Mouse (Mus musculus) cerebellum, adult 18-20 months (tissue): Measurements from ENCODE around the gene Phf3.
"Not testable (repeated sequence)": the region's sequence is repeated elsewhere in the genome, so short reads cannot be mapped to it uniquely, and the experiment has no call there.

Experiments
- DNase-seq, 2 experiments: peaks; one replicate each; pipeline ENCODE4 v3.0.0; 2021

Gene Phf3

GRCm38 (mm10) chr1:30815609-30816008, 58.1 kb downstream of the Phf3 start:
- DNase-seq, result no peak

DNA sequence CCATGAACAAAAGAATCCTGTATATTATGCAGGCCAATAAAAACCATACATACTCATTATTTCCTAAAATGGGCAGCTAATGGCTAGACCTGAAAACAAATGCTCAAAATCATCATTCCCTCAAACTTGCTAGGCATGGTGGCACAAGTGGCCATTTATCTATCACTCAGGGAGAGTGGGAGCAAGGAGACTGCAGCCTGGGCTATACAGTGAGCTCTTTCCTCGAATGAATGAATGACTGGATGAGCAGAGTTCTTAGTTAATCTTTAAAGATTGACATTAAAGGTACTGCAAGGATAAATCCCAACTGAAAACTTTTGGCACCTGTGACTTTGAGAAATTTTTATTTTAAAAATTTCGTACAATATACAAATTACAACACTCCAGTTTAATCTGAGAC, 58.7 kb downstream of the Phf3 start:
- DNase-seq, result no peak

DNA sequence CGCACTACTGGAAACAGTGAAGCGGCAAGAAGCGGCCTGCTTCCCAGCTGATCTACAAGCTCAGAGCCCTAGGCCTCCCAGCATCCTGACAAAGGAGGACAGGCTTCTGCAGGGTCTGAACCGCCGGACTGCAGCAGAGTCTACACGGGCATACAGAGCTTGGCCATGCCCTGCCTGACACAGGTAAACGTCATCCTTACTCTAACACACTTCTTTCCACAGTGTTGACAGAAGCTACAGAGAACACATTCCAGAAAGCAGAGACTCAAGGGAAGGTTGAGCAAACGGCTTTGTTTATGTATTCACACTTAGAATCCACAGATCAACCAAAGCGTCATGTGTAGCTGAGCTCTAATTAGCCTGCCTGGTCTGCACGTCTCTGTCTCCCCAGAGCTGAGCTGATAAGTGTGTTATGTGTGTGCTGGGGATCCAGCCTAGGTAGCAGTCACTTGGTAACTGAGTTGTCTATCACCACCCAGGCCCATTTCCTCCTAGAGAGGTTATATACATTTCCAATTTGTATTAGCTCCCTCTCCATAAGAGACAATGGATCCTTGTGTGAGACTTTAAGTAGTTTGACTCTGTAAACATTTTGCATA, 65.5 kb downstream of the Phf3 start:
- DNase-seq, result no peak

GRCm38 (mm10) chr1:30805688-30806285, 67.9 kb downstream of the Phf3 start:
- no peak for DNase-seq

DNA sequence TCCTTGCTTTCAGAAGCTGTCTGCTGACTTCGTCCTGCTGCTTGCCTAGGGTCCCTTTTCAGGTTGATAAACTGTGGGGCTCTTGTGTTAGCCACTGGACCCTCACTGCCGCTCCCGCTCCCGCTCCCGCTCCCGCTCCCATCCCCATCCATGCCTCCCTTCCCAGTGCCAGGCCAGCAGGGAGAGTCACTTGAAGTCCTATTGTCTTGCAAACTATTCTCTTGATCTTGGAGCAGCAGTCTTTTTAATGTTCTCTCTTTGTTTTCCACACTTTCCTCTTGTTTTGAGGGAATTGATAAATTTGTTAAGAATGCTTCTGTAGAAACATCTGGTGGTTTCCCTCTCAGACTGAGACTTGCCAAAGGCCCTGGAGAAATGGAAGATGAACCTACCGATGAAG, 68.8 kb downstream of the Phf3 start:
- no peak for DNase-seq

- no peak for DNase-seq
Observed at GRCm38 (mm10) chr1:30801911-30802310, 71.8 kb downstream of the Phf3 start.

- DNase-seq, result no peak
Observed at GRCm38 (mm10) chr1:30799277-30799834, 74.4 kb downstream of the Phf3 start.

- no peak for DNase-seq
Observed at GRCm38 (mm10) chr1:30794606-30795005, 79.1 kb downstream of the Phf3 start.

GRCm38 (mm10) chr1:30793357-30793883, 80.3 kb downstream of the Phf3 start:
- no peak for DNase-seq

GRCm38 (mm10) chr1:30792935-30793334, 80.8 kb downstream of the Phf3 start:
- no peak for DNase-seq

DNA sequence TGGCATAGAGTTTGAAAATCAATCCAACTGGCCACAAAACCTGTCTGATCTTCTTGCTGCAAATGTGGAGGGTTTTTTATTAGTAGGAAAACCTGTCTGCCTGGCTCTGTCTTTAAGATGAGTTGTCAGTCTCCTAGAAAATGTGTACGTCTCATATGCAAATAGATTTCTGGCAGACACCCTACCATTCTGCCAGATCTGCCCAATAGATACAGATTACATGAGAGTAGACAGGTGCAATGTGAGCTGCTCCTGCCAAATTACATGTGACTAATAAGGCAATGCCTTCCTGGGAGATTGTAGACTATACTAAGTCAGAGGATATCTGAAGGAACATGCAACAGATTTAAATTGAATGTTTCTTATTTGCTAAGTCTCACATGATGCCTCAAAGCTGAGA, 83.5 kb downstream of the Phf3 start:
- DNase-seq, result no peak

GRCm38 (mm10) chr1:30789689-30790088, 84.0 kb downstream of the Phf3 start:
- DNase-seq, result no peak

GRCm38 (mm10) chr1:30789001-30789400, 84.7 kb downstream of the Phf3 start:
- no peak for DNase-seq

- DNase-seq, result no peak
Observed at GRCm38 (mm10) chr1:30786583-30786982, 87.1 kb downstream of the Phf3 start.

- no peak for DNase-seq
Observed at GRCm38 (mm10) chr1:30783741-30784140, 90.0 kb downstream of the Phf3 start.

DNA sequence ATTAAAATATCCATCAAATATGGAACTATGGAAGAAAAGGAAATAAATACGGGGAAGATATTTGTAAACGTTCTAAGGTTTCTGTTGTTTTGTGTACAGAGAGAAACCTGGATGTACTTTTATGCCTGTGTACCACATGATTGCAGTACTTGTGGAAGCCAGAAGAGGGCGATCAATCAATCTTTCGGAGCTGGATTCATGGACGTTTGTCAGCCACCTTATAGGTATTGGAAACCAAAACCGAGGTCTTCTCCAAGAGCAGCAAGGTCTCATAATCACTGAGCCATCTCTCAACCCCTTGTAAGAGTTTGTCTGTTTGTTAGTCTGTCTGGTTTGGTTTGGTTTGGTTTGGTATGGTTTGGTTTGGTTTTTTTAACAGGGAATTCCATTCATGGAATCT, 93.4 kb downstream of the Phf3 start:
- no peak for DNase-seq

DNA sequence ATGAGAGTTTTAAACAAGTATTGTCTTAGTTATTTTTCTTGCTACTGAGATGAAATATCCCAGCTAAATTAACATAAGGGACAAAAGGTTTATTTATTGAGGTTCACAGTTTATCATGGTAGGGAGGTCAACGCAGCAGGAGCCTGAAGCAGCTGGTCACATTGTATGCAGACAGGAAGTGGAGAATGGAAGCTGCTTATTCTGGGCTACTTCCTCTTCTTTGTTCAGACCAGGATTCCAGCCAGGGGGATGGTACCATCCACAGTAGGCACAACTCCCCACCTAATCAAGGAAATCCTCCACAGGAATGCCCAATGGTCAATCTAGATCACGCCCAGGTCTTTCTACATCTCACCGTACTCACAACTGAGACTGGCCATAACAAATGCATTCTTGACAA, 94.2 kb downstream of the Phf3 start:
- no peak for DNase-seq

- peak in 1 of 2 experiments; percentile 37 for DNase-seq
Observed at GRCm38 (mm10) chr1:30778374-30779005, 95.2 kb downstream of the Phf3 start.

DNA sequence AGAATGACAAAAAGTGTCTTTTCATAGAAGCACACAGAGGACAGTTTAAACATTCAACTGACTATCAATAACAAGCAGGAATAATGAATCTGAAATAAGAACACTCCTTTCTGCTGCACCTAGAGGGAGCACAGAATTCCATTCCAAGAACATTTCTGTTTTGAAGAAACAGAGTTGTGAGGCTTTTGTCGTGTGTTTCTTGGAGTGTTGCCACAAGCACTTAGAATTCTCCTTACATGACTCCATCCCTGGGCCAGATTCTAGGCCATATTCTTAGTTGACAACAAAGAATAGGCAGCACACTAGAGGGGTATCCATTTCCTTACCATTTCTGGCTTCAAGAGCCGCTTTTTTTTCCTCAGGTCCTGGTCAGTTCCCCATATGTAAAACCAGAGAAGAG, 97.5 kb downstream of the Phf3 start:
- DNase-seq, result no peak

GRCm38 (mm10) chr1:30773662-30774061, 100.1 kb downstream of the Phf3 start:
- DNase-seq, result no peak

DNA sequence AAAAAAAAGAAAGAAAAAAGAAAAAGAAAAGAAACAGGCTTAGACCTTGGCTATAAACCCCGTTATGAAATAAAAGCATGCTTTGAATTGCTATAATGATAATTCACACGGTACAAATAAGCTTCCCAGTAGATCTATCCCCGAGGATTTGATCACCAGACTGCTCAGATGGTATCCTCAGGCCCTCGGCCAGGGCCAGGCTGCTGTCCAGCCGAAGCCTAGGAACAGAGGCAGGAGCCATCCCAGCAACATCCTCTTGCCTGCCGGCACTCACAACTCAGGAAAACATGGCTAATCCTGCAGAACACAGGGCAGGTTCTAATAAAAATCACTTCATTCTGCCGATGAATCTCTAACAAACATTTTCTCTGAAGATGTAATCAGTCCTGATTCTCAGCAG, 100.9 kb downstream of the Phf3 start:
- no peak for DNase-seq

GRCm38 (mm10) chr1:30771772-30772171, 101.9 kb downstream of the Phf3 start:
- DNase-seq, result no peak

DNA sequence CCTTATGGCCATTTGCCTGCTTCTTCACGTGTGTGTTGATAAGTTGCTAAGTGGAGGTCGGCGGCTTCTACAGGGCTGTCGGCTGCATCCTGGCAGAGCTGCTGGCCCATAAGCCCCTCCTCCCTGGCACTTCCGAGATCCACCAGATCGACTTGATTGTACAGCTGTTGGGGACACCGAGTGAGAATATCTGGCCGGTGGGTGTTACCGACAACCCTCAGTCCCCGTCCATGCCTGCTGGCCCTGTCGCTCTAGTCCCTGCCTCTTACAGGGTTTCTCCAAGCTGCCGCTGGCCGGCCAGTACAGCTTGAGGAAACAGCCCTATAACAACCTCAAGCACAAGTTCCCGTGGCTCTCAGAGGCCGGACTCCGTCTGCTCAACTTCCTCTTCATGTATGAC, 103.1 kb downstream of the Phf3 start:
- not testable (repeated sequence) for DNase-seq

DNA sequence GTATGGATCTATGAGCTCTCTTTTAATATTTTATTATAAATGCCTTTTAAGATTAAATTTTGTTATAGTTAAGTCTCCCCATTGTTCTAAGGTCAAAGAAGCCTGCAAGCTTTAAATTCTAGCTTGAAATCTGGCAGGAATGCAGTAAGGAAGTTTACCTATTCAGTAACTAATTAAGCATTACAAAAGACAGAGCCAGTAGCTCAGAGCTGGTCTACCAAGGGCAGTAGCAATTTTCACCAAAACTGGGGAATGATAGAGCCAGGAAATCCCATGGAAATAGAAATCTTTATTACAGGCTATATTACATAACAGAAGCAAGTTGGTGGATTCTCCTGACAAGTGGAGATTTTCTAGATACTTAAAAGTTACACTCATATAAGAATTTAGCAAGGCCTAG, 116.9 kb downstream of the Phf3 start:
- no peak for DNase-seq
